Mouse (Mus musculus) kidney, adult 10 weeks (tissue): ENCODE measurements around the gene Hps4. TPM values are rescaled to one million over a fixed set of nuclear protein-coding genes. Genes with fewer than 3 reads are reported as not detected.

ENCODE experiments used
- polyA plus RNA-seq: library from polyadenylated mRNA; stranded (reverse); fragments of 350-450 nt; fragmentation: Illumina TruSeq; extraction: RNeasy Lipid Tissue Mini Kit (QIAGEN cat#74804); gene quantifications from one replicate; pipeline ENCODE4 v1.2.3, GENCODE M21; 2014; ENCODE audit warnings: low read depth, low replicate concordance

The Hps4 gene
- 13.7 TPM for polyA plus RNA-seq

DNA sequence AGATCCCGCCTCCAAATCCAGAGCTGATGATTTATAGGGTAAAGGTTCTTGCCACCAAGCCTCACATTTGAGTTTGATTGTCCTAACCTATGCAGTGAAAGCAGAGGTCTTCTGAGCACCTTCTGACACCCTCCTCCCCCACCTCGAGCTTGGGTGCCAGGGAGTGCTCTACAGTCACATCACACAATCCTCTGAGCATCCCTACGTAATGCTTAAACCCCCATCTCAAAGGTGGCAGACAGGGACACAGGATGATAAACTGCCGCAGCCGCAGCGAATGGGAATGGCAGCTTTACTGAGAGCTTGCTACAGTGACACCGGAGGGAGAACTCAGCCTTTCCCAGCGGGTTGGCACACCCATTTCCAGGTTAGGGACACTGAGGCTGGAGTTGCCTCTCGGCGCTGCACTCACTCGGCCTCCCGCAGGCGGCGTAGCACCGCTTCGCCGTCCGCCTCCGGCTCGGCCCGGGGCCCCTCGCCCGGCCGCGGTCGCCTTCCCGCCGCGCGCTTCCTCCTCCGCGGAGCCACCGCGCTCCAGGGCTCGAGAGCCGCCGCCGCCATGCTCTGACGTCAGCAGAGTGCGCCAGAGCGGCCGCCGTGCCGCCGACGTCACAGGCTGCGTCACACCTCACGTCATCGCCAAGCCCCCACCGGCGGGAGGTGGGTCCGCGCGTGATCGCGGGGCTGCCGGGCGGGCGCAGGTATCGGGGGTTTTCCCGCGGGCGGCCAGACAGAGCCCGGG, at the start of gene Hps4, which contains the start of gene Srrd:
Hps4 (plus strand) TSS at position 621 of the 742 bp plus-strand sequence.
Srrd (minus strand) TSS at position 578 of the 742 bp plus-strand sequence.

DNA sequence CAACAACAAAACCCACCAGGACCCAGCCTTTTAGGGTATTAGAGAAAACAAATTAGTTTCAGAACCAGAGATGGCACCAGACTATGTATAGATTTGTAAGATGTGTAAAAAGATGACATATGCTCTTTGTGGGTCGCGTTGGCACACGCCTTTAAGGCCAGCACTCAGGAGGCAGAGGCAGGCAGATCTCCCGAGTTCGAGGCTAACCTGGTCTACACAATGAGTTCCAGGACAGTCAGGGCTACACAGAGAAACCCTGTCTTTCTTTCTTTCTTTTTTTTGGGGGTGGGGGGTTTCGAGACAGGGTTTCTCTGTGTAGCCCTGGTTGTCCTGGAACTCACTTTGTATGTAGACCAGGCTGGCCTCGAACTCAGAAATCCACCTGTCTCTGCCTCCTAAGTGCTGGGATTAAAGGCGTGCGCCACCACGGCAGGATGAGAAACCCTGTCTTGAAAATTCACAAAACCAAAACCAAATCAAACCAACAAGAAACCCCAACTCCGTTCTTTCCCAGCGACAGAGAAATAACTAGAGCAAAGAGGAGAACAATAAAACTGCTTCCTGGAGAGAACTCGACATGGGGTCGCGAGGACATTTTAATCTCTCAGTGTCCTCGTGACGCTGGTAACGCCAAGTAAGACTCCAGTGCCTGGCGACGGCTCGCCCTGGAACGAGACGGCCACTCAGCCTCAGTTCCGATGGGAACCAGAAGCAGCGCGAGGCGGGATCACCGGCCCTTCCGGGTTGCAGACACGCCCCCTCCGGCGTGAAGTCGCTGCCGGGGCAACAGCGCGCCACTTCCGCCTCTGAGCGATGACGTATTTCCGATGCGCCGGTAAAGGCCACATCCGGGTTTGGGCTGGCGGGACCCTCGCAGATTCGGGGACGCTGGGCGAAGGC, 17.1 kb upstream of the Hps4 start, which contains the start of gene Tfip11:
Tfip11 (plus strand) TSS at position 813 of the 900 bp plus-strand sequence.

DNA sequence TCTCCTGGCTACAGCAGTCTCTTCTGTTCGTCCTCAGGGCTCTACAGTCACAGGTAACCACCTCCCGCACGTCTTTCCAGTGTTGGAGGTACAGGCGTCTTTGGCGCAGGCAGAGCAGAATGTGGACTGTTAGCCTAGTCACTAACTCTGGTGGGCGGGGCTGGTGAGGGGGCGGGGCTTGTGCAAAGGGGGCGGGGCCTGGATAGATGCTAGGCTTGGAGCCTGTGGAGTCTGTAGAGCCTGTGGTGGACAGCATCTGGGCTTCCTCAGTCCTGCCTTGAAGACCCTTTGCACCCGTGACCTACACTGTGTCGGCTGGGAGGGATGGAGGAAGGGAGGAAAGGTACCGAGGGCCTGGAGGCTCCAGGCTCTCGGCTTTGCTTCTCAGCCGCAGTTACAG, 13.0 kb downstream of the Hps4 start, which contains the start of gene Gm6583:
Gm6583 (minus strand) TSS at position 124 of the 400 bp plus-strand sequence.

DNA sequence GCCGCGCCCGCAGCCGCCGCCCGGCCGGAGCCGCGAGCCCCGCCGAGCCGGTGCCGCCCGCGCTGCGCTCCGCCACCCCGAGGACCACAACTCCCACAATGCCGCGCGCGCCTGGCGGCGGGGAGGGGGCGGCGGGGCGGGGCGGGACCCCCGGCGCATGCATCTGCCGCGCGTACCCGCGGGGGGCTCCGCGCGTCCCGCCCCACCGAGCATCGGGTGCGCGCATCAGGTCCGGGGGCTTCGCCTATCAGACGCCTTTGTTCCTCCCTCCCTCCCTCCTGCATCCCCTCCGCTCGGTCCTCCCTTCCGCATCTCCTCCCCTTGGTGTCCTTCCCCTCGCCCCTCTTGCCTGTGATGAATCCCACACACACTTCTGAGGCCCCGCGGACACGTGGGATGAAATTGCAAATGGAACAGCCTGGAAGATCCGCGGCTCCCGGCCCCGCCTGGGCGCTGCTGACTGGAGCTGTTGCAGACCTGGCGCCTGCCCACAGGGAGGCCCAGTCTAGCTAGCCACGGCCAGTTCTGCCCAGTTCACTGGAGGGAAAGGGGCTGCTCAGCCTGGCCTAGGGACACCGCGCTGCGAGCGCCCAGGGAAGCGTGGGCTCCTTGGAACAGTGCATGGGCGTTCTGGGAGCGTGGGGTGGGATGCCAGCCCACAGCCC, 52.0 kb downstream of the Hps4 start, which contains the start of gene Asphd2:
Asphd2 (minus strand) TSS at position 88 of the 665 bp plus-strand sequence.

Other genes starting within 250 kb of the Hps4 start
- gene Cryba4, start 90.6 kb upstream of the Hps4 start, polyA plus RNA-seq = not detected
- gene Crybb1, start 87.3 kb upstream of the Hps4 start, polyA plus RNA-seq = not detected
- gene Tpst2, start 66.4 kb upstream of the Hps4 start, polyA plus RNA-seq = 5.1 TPM
- 6.9 TPM for gene Tfip11, start 16.7 kb upstream of the Hps4 start, polyA plus RNA-seq
- gene Srrd, start within 50 bp of the Hps4 start, polyA plus RNA-seq = 1.5 TPM
- not detected for gene Gm6583, start 12.9 kb downstream of the Hps4 start, polyA plus RNA-seq
- not detected for gene Asphd2, start 51.8 kb downstream of the Hps4 start, polyA plus RNA-seq
- not detected for gene Gm6588, start 106.3 kb downstream of the Hps4 start, polyA plus RNA-seq
- not detected for gene Sez6l, start 234.1 kb downstream of the Hps4 start, polyA plus RNA-seq